Mouse (Mus musculus) splenic B cell, adult 2 months (primary cell): ENCODE measurements at regions not wholly inside any gene's neighbourhood (a gene's known extent, or its start where the extent isn't known, plus 50 kb on each side); places are given as distances from the start of the nearest gene placed in this dataset.

ENCODE experiments used
- DNase-seq: peaks from one replicate; pipeline ENCODE4 v3.0.0-alpha.2; 2011; ENCODE audit warnings: low read depth, low spot score
- H3K27me3 ChIP-seq: 2 replicates; pipeline ENCODE4 v1.6.1; 2012; ENCODE audit warnings: mild to moderate bottlenecking, low read length, moderate library complexity, mixed read lengths; ENCODE audit not compliant: control insufficient read depth, poor library complexity, insufficient read depth, severe bottlenecking
- H3K36me3 ChIP-seq: 2 replicates; pipeline ENCODE4 v1.6.1; 2012; ENCODE audit warnings: mild to moderate bottlenecking, low read length, moderate library complexity, mixed read lengths; ENCODE audit not compliant: control insufficient read depth, poor library complexity, insufficient read depth, severe bottlenecking

DNA sequence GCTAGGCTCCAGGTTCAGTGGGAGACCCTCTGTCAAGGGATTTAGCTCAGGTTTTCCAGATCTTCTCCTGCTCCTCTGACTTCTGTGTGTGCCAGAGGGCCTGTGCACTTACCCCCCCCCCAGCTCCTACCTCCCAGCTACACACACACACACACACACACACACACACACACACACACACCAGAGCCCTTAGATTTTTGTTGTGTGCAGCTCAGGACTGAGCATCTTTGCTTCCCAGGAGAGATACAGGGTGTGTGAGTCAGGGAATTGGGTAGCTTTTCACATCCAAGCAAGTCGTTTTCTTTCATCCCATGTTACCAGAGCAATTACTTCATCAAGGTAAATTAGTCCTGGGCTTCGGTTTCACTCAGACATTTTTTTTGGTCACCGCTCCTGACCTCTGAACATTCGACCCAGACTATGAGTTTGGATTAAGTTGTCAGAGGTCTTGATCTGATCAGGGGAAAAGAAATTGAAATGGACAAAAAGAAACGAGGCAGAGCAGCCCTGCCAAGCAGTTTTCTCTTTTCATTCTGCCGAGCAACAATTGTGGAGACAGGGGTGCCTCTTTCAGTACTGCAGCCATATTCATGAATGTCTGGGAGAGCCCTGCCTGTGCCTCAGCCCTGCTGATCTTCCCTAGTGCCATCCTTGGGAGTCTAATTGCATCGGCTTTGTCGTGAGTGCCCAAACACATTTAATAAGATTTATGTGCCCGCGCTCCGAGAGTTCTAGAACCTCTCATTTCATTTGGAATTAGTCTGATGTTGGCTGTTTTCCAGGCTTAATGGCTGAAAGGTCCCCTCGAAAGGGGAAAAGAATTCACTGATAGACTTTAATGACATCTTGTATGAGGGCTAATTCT lies 241.3 kb downstream of the 1500009L16Rik start:
- H3K36me3 ChIP-seq: no peaks in the 10 kb centered on the region
- H3K27me3 ChIP-seq: no peaks in the 10 kb centered on the region
- DNase-seq: no peak

DNA sequence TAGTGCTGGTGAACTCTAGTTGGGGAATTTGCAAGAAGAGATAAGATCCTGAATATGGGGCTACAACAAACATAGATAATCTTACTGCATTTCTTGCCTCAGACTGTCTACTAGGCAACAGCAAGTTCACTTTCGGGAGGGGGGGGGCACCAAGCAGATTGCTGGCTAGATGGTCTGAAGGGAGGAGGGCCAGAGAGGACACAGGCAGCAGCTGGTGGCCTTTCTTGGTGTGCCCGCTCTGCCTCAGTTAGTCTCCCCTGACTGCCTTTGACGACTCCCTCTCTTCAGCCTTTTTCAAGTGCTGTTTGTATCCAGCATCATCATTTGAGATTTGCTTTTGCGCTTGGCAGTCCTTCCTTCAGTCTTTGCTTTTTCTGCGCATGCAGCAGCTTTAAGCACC lies 242.2 kb downstream of the 1500009L16Rik start:
- no peak for DNase-seq
- no peaks in the 10 kb centered on the region for H3K27me3 ChIP-seq
- no peaks in the 10 kb centered on the region for H3K36me3 ChIP-seq

DNA sequence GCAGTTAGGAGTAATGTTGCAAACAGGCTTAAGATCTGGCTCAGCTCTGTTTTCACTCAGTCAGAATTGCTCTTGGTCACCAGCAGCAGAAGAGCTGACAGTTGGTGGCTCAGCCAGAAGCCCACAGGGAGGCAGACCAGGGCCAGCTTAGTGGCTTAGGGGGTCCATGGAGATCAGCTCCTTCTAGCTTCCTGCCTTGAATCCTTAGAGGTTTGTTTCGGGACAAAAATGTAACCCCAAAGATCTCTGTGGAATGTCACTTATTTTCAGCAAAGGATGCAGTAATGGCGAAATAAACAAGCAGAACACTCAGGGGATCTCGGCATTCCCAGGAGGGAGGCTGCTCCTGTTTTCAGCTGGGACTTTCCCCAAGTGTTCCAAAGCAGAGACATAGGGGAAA lies 247.8 kb downstream of the 1500009L16Rik start:
- Histone ChIP-seq H3K27me3 (no peaks in the 10 kb centered on the region), H3K36me3 (no peaks in the 10 kb centered on the region)
- DNase-seq: no peak

DNA sequence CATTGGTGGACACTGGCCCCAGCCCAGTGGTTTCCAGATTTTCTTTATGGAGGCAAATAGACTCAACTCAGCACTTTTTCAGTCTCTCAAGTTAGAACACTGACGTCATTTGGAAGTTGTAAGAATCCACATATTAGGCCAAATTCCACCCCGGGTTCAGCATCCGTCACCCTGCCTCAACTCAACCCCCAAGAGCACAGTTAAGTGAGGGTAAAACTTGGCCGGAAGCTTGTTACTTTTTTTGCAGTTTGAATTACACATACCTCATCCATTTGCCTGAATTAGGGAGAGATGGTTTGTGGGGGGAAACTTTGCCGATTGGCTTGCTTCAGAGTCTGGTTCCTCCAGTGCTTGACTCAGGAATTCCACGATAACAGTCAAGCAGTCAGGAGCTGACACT lies 251.9 kb downstream of the 1500009L16Rik start:
- H3K36me3 ChIP-seq: no peaks in the 10 kb centered on the region
- H3K27me3 ChIP-seq: no peaks in the 10 kb centered on the region
- DNase-seq: no peak

DNA sequence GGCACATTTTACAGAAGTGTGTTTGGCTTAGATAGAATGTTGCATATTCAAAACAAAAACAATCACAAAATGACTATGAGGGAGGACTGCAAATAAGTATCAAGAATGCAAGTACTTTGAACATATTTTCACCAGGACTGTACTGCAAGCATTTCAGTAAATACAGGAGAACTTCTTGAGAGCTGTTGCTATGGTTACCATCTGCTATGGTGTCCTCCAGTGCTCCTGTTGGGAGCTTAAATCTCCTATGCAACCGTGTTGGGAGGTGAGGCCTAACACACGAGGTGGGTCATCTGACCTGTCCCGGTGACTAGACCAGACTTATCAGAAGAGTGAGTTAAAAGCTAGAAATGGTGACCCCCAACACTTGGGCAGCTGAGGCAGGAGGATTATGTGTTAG lies 253.9 kb downstream of the 1500009L16Rik start:
- H3K27me3 ChIP-seq: no peaks in the 10 kb centered on the region
- no peak for DNase-seq
- no peaks in the 10 kb centered on the region for H3K36me3 ChIP-seq

DNA sequence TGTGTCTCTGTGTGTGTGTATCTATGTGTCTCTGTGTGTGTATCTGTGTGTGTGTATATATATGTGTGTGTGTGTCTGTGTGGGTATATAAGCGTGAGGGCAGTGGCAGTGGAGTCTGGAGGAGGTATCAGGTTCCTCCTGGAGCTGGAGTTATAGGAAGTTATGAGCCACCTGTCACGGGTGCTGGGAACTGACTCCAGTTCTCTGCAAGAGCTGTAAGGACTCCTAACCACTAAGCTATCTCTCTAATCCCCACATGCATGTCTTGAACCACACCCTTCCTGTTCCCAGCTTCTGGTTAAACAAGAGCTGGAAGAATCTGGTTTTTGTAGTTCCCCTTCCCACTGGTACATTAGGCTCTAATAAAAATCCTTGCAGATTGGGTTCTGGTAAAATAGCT lies 257.3 kb downstream of the 1500009L16Rik start:
- H3K27me3 ChIP-seq: no peaks in the 10 kb centered on the region
- no peak for DNase-seq
- H3K36me3 ChIP-seq: no peaks in the 10 kb centered on the region

DNA sequence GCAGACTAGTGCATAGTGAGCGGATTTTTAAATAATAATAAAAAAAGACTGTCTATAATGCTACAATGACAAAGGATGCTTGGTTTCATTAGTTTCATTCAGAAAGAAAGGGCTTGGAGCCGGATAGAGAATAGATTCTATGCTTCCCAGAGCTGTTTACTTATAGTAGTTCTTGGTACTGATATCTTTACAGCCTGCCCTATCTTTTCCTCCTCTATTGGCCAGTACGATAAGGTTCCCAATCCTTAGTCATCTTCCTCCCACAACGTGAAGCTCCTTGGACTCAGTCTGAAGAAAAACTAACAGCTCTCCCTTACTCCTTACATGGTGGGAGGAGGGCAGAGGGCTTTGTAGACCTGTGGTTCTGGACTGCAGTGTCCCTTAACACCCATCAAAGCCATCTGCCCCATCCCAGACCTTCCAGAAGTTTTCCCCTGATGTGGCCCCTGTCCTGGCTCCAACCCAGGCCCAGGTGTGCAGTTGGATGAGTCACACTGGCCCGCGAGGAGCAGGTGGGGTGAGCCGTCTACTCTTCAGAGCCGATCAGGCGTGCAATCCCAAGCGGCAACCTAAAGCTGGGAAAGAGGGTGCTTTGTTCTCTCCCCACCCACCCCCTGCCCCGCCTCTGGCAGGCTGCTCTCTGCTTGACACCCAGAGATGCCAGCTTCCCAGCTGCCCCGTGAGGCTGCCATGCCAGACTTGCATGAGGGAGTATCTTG lies 262.2 kb downstream of the 1500009L16Rik start:
- Histone ChIP-seq H3K36me3 (no peaks in the 10 kb centered on the region), H3K27me3 (no peaks in the 10 kb centered on the region)
- no peak for DNase-seq

DNA sequence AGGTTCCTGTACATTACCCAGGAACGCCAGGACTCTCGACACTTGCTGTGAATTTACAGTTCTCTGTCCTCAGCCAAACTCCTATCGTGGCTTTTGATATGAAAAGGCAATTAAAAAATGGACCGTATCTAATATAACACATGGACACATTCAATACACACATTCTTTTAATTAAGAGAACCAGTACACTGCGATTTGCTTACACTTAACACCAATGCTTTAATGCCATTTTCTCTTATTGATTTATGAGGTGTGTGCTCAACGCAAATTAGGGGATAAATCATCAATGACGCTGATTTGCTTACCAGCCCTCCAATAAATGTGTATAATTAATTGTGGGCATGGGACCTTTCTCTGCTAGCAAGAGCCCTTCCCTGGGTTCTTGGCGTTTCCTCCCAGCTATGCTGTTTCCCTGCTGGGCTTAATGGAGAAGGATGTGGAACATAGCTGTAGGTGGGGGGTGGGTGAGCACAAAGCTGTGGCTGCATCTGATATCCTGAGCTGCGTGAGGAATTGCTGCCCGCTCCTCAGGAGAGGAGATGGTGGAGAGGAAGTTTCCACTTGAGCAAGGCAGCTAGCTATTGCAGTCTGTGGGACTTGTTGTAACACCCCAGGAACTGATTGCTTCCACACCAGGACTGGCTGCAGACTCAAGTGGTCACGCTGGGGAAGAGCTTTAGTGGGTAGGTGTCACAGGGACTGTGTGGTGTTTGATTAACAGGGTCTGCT lies 270.1 kb downstream of the 1500009L16Rik start:
- DNase-seq: no peak
- Histone ChIP-seq H3K27me3 (no peaks in the 10 kb centered on the region; the same call in 1 of the 2 replicates), H3K36me3 (no peaks in the 10 kb centered on the region)

DNA sequence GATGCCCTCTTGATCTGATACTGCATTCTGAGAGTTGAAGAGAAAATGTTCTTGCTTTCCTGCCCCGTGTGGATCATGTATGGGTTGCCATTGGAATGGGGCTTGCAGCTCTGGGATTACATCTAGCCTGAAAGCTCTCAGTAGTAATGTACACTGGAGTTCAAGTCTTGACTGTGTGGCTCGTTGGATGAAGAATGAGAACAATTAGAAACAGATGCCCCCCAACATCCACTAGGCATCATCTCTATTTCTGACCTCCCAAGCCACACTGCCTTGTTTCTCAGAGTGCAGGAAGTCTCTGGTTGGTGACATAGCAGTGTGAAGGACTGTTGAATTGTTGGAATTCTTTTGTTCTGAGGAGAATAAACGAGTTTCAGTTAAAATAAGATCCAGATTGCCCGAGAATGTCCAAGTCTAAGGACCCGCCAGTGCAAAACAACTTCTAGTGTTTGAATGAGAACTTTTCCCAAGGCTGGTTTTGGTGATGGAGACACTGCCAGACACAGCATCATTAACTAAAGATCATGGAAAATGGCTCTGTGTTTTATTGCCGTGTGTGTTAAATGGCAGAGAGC lies 272.4 kb downstream of the 1500009L16Rik start:
- Histone ChIP-seq H3K36me3 (no peaks in the 10 kb centered on the region), H3K27me3 (no peaks in the 10 kb centered on the region; the same call in 1 of the 2 replicates)
- no peak for DNase-seq

DNA sequence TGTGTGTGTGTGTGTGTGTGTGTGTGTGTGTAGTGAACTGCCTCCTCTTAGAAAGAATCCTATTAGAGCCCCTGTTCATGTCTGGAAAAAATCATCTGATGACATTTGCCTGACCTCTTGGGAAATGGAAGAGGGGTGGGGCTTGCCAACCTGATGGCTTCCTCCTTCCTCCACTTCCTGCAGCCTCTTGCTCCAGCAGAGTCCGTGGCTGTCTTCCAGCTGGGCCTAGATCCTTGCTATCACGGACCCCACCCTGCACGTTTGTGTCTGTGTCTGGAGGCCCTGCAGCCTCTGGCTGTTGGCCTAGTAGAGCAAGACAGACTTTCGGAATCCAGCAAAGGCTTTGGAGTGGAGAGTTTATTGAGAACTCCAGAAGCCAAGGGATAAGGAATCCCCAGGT lies 273.2 kb downstream of the 1500009L16Rik start:
- Histone ChIP-seq H3K36me3 (no peaks in the 10 kb centered on the region), H3K27me3 (no peaks in the 10 kb centered on the region; the same call in 1 of the 2 replicates)
- DNase-seq: no peak

DNA sequence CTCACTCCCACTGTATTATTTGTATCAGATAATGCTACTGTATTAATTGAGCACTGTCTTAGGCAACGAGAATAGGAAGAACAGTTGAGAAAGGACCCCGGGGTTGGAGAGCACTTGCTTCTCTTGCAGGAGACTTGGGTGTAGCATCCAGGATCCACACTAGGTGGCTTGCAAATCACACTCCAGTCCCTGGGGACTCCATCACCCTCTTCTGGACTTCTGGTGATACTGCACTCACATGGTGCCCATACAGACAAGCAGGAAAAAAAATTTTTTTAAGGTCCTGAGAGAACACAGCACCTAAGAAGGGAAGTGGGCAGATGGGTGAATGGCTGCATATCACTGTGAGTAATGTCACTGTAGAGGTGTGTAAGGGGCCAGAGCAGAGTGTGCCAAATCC lies 273.8 kb downstream of the 1500009L16Rik start:
- H3K27me3 ChIP-seq: no peaks in the 10 kb centered on the region; the same call in 1 of the 2 replicates
- DNase-seq: peak; percentile 36
- H3K36me3 ChIP-seq: no peaks in the 10 kb centered on the region

DNA sequence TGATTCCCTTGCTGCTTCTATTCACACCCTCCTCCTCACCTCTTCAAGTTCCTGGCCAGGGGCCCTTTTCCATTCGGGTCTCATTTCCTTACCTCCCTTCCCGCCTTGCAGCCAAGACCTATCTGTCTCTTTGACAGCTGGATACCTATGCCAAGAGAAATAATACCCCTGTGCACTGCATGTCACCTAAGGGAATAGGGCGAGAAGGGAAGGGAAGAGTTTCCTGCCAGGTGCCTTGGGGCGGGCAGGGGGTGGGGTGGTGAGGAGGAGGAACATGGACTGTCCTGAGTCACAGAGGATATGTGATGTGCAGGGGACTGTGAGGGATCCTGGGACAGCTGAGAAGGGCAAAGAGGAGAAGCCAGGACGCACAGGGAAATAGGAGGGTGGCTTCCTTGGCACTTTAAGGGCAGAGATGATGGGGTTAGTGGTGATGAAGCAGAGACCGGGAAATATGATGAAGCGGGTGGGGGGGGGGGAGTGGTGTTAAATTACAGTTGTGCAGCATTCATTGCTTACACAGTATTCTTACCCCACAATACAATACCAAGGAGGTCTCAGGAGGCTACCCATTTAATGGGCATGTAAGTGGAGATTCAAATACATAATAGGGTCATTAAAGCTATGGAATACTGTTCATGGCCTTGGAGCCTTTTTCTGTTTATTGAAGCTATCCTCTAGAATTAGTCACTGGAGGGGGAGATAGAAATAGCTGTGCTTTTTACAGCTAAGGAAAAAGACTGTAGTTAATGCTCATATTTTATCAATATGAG lies 278.0 kb downstream of the 1500009L16Rik start:
- H3K36me3 ChIP-seq: no peaks in the 10 kb centered on the region
- no peak for DNase-seq
- H3K27me3 ChIP-seq: no peaks in the 10 kb centered on the region

DNA sequence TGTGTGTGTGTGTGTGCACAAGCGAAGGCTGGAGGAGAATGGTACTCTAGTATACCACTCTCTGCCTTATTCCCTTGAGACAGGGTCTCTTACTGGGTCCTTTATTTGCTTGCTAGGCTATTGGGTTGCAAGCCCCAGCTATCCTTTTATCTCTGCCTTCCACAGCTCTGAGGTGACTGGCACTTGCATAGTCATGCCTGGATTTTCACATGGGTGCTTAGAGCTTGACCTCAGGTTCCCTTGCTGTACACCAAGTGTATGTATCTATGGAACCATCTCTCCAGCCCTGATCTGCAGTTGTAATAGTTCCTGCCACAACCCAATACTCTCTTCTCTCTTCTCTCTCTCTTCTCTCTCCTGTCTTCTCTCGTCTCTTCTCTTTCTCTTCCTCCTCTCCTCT lies 280.1 kb downstream of the 1500009L16Rik start:
- no peak for DNase-seq
- H3K27me3 ChIP-seq: no peaks in the 10 kb centered on the region
- H3K36me3 ChIP-seq: no peaks in the 10 kb centered on the region

DNA sequence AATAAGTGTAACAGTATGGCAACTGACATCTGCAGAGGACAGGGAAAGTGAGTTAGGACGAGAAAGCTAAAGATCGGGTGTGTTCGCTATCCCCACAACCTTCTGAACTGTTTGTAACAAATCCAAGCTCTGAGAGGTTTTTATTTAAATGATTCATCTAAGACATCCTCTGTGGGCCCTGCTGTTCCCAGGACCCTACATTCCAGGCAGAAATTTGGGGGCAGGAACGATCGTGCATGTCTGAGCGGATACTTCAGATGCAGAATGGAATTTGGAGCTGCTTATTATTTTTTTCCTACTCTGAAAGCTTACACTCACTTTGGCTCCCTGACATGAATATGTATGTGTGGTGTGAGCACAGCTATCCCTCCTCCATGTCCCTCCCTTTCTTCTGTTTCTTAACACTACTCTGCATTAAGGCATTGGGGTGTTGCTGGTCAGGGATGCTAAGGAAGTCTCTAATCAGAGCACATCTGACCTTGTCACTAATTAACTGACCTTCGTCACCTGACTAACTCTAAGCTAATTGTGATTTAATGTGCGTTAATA lies 281.0 kb downstream of the 1500009L16Rik start:
- no peak for DNase-seq
- H3K36me3 ChIP-seq: no peaks in the 10 kb centered on the region
- H3K27me3 ChIP-seq: no peaks in the 10 kb centered on the region
